10 mouse cellular contexts compared by ENCODE assay signal in the genomic region with DNA sequence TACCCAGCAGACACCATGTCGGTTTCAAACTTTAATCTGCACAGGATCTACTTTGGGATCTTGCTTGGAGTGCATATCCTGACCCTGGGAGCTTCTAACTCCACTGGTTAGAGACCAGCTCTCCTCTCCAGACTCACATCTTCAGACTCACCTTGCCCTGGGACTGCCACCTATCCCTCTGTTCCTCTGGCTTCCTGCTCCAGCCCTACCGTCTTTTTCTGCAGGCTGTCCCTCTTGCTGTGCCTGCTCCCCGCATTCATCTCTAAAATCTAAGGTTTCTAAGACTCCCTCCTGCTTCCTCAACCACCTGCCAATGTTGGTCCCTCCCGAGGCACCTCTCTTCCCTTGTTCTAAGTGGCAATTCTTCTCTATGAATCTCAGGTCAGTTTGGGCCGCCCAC.
DNase-seq lines count a peak whose midpoint lies in the region; ATAC-seq and TF ChIP-seq lines count a peak whose summit lies in the region.
"Had no signal": no experiment of that assay in that cellular context is flagged by ENCODE, and none has a peak within 500 bp of the region (broad histone marks: within the 10 kb centered on the region; RNA-seq: fewer than 3 reads in every experiment).

No protein-coding gene starts in this region.

- no peak for ATAC-seq in forebrain, postnatal 0 days
- ATAC-seq: hindbrain, embryonic 16.5 days; midbrain, embryonic 16.5 days had no signal

- peak; percentile 36 for DNase-seq in forebrain, embryonic 10.5 days (ENCODE audit: extremely low spot score, low spot score)
- DNase-seq in forebrain, postnatal 0 days, result no peak
- DNase-seq in urinary bladder, postnatal 14 days (ENCODE audit: low spot score), result peak; percentile 42
- DNase-seq in urinary bladder, postnatal 25 days (ENCODE audit: low spot score), result no peak
- DNase-seq in kidney, postnatal 14 days, result peak; percentile 55
- no peak for DNase-seq in frontal cortex, postnatal 10 days (ENCODE audit: low spot score in 2 of 2)
- no peak for DNase-seq in left cerebral cortex, postnatal 36 days (ENCODE audit: low spot score in 2 of 2)
- DNase-seq in layer of hippocampus, adult 9-10 months (ENCODE audit: low spot score), result no peak

- H3K36me3 ChIP-seq in forebrain, embryonic 10.5 days (replicated peaks), result no peaks in the 10 kb centered on the region
- no peaks in the 10 kb centered on the region for H3K36me3 ChIP-seq in forebrain, postnatal 0 days (ENCODE audit: insufficient read depth)

- peak overlapping the region; percentile 3 for H3K27ac ChIP-seq in forebrain, embryonic 10.5 days
- no peak overlapping the region for H3K27ac ChIP-seq in forebrain, postnatal 0 days (ENCODE audit: low read depth, low read length)

- H3K9me3 ChIP-seq in forebrain, embryonic 10.5 days, result no peaks in the 10 kb centered on the region
- no peaks in the 10 kb centered on the region for H3K9me3 ChIP-seq in forebrain, postnatal 0 days (ENCODE audit: low read length)

- no peak overlapping the region for H3K4me2 ChIP-seq in forebrain, postnatal 0 days (ENCODE audit: low read depth)

- H3K4me1 ChIP-seq in forebrain, embryonic 10.5 days, result peaks cover 21% of the 10 kb centered on the region
- H3K4me1 ChIP-seq in forebrain, postnatal 0 days (ENCODE audit: insufficient read depth), result no peaks in the 10 kb centered on the region

- WGBS in forebrain, embryonic 10.5 days, result 29% methylated on average over 5 of the region's 5 CpGs
- 28% methylated on average over 5 of the region's 5 CpGs for WGBS in forebrain, postnatal 0 days

- TF ChIP-seq CTCF in forebrain, postnatal 0 days (IDR thresholded peaks at IDR 0.05; ENCODE audit: low read depth), result no peak

- H3K9ac ChIP-seq in forebrain, postnatal 0 days, result no peak overlapping the region

- intact Hi-C loops in left cerebral cortex, postnatal 36 days (cut with DNase I), result no loop called here

- H3K4me3 ChIP-seq in forebrain, embryonic 10.5 days, result no peak overlapping the region
- no peak overlapping the region for H3K4me3 ChIP-seq in forebrain, postnatal 0 days (ENCODE audit: low read depth, low read length)

- no peaks in the 10 kb centered on the region for H3K27me3 ChIP-seq in forebrain, embryonic 10.5 days (ENCODE audit: poor library complexity, severe bottlenecking)
- H3K27me3 ChIP-seq in forebrain, postnatal 0 days (ENCODE audit: insufficient read depth, low read length), result no peaks in the 10 kb centered on the region

Comparison
In these comparisons a context has a peak if more than half of its experiments do, and no peak if none do; other contexts are left out.
1. DNase-seq: peak in forebrain, embryonic 10.5 days (single experiment), urinary bladder, postnatal 14 days (single experiment) and kidney, postnatal 14 days (single experiment); none in forebrain, postnatal 0 days (single experiment), urinary bladder, postnatal 25 days (single experiment), frontal cortex, postnatal 10 days (0 of 2), left cerebral cortex, postnatal 36 days (0 of 2) and layer of hippocampus, adult 9-10 months (single experiment).